In genomic region chr3:25143555-25144311, GRCm38 (mm10) we compare ENCODE assay signal across 8 mouse cellular contexts. TPM values are rescaled to one million over a fixed set of nuclear protein-coding genes. Genes with fewer than 3 reads are reported as not detected.
A peak's percentile ranks its signal among the peaks of the same experiment; 100 is the strongest.
DNase-seq lines count a peak whose midpoint lies in the region; ATAC-seq lines count a peak whose summit lies in the region.

Naaladl2 (minus strand) TSS chr3:25144261.

- peak; percentile 54 to 79 for DNase-seq in adrenal gland, adult (ENCODE audit: inconsistent age in 2 of 2, low spot score in 1 of 2)
- peak; percentile 74 to 77 for DNase-seq in cerebellum, postnatal 36 days
- peak; percentile 34 for DNase-seq in gastrocnemius, adult 18-20 months (ENCODE audit: low spot score)
- DNase-seq in left cerebral cortex, adult 8-10 months (ENCODE audit: low spot score in 2 of 2), result peak; percentile 63 to 69
- DNase-seq in lung, postnatal 36 days, result peak; percentile 5
- peak; percentile 41 to 47 for DNase-seq in right cerebral cortex, postnatal 36 days (ENCODE audit: low spot score in 2 of 2)
- DNase-seq in thymus, adult 18-20 months, result no peak

- ATAC-seq in hindbrain, embryonic 15.5 days (ENCODE audit: low FRiP score, low read depth), result peak; percentile 95

- H3K9me3 ChIP-seq in hindbrain, embryonic 15.5 days, result no peaks in the 10 kb centered on the region

- peak within 1 kb of the TSS; percentile 78 for H3K4me2 ChIP-seq in hindbrain, embryonic 15.5 days

- H3K27me3 ChIP-seq in hindbrain, embryonic 15.5 days, result no peaks in the 10 kb centered on the region

- H3K27ac ChIP-seq in hindbrain, embryonic 15.5 days (replicated peaks), result peak within 1 kb of the TSS; percentile 82

- H3K4me1 ChIP-seq in hindbrain, embryonic 15.5 days (replicated peaks), result peaks cover 20% of the 10 kb centered on the region

- peak within 1 kb of the TSS; percentile 73 for H3K9ac ChIP-seq in hindbrain, embryonic 15.5 days

- no peaks in the 10 kb centered on the region for H3K36me3 ChIP-seq in hindbrain, embryonic 15.5 days

- H3K4me3 ChIP-seq in hindbrain, embryonic 15.5 days, result peak within 1 kb of the TSS; percentile 72

- under 1% methylated on average over 93 of the region's 93 CpGs for WGBS in hindbrain, embryonic 15.5 days

RNA-seq across cellular contexts. Expression of gene Naaladl2, which starts in this region (rescaled TPM):
- under 1 TPM; 0.52 to 0.55 TPM for total RNA-seq in gastrocnemius, adult 18-20 months (2021)
- 0.66 and 0.79 TPM in 2 replicates for polyA plus RNA-seq in hindbrain, embryonic 15.5 days (2015; fragmentation: Nextera tagmentation; extraction: Ambion mirVana)
- 1 to 10 TPM; 3.7 to 5.5 (median 4.1) TPM for total RNA-seq in left cerebral cortex, adult 8-10 months (2022)

Comparison
In these comparisons a context has a peak if more than half of its experiments do, and no peak if none do; other contexts are left out.
1. Peak in DNase-seq in gastrocnemius, adult 18-20 months; RNA of the gene not detected or under 1 TPM.
2. Peak in ATAC-seq, H3K4me3 ChIP-seq, H3K27ac ChIP-seq, H3K9ac ChIP-seq and H3K4me2 ChIP-seq in hindbrain, embryonic 15.5 days; RNA of the gene not detected or under 1 TPM.
3. DNase-seq: peak in adrenal gland, adult (2 of 2), cerebellum, postnatal 36 days (2 of 2), left cerebral cortex, adult 8-10 months (2 of 2), lung, postnatal 36 days (single experiment) and right cerebral cortex, postnatal 36 days (2 of 2); none in thymus, adult 18-20 months (0 of 2).